Mouse (Mus musculus) frontal cortex, postnatal 10 days (tissue): ENCODE measurements around the gene Oprm1.
"Not testable (repeated sequence)": the region's sequence is repeated elsewhere in the genome, so short reads cannot be mapped to it uniquely, and the experiment has no call there.

Source experiments
- DNase-seq, 2 experiments: peaks; one replicate each; pipeline ENCODE4 v3.0.0; 2022; ENCODE audit warnings: low spot score in 2 of 2, mixed read lengths in 1 of 2

Gene Oprm1

DNA sequence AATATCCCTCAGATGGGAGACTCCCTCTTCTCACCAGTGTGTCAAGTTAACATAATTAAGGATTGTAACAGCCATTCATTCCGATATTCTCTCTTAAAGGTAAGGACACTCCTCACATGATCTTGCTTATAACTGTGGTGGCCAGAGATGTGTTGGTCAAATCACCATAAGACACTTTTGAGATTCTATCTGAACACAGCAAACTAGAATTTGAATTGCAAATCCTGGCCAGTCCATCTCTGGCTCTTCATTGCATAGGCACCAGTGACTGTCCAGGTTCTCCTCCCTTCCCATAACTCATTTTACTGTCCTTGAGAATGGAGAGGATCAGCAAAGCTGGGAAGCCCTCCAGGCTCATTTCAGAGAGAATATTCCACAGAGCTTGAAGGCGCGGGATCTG lies at the start of gene Oprm1:
Gene Oprm1, plus strand, starts transcription at position 301 of the 400 bp plus-strand sequence.
- DNase-seq = no peak

GRCm38 (mm10) chr10:6717181-6717948 lies 40.9 kb upstream of the Oprm1 start:
- no peak for DNase-seq

- no peak for DNase-seq
Observed at GRCm38 (mm10) chr10:6723765-6724164, 34.5 kb upstream of the Oprm1 start.

GRCm38 (mm10) chr10:6728469-6728868 lies 29.8 kb upstream of the Oprm1 start:
- DNase-seq = no peak

DNA sequence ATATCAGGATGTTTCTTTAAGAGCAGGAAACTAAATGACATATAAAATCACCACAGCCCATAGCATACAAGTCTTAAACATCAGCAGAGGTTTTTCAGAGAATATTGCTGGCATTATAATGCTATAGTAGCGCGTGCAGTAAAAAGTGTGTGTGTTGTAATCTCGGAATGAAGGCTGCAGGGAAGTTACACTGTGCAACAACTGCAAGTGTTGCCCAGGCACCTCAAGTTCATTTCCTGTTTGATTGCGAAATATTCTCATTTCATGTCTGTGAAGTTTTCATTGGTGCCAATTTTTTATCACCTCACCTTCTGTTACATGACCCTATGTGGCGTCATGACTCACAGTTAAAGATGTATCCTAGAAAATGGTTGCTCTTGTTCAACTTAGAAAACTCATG lies 4.9 kb upstream of the Oprm1 start:
- no peak for DNase-seq

- no peak for DNase-seq
Observed at GRCm38 (mm10) chr10:6761287-6761811, 3.0 kb downstream of the Oprm1 start, which contains the start of gene Gm10945. Gene Gm10945, minus strand, starts transcription at chr10:6761761.

DNA sequence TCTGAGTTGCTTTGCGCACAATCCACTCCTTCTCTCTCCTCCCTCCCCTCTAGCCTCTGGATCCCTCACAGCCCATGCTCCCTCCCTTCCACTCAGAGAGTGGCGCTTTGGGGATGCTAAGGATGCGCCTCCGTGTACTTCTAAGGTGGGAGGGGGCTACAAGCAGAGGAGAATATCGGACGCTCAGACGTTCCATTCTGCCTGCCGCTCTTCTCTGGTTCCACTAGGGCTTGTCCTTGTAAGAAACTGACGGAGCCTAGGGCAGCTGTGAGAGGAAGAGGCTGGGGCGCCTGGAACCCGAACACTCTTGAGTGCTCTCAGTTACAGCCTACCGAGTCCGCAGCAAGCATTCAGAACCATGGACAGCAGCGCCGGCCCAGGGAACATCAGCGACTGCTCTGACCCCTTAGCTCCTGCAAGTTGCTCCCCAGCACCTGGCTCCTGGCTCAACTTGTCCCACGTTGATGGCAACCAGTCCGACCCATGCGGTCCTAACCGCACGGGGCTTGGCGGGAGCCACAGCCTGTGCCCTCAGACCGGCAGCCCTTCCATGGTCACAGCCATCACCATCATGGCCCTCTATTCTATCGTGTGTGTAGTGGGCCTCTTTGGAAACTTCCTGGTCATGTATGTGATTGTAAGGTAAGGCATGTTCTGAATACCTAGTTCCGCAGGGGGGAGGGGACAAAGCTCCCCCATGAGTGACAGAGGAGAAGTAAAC lies 30.4 kb downstream of the Oprm1 start:
- DNase-seq = peak; percentile 4 to 20

DNA sequence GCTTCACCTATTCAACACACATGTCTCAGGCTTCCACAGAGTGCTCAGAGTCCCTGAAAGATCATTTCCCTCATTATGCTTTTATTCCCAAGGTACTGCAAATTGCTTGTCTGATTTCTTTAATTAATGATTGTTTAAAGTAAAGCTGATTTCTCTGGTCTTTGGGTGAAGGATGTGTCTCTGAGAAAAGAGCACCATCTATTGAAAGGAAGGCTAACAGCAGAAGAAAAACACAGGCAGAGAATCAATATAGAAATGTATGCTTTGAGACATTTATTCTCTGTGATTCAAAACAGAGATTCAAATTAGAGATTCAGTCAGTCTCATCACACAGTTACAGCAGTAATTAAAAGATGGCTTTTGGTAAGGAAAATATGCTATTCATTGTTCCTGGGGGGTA lies 31.9 kb downstream of the Oprm1 start:
- DNase-seq = no peak

DNA sequence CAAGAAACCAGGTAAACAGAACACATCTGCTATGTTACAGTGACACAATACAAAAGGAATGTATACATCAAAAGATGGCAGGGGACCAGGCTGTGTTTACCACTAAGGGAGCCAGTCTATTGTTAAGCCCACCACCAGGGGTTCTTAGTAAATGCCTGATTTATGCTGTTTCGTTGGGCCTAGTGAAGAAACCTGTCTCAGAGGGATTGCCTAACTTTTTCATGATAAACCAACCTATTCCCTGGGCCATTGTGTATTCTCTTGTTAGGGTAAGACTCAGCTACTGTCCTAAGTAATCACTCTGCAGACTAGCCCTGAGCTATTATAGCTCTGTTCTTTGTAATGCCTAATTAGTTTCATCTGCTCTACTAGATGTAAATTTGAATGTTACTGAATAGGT lies 62.3 kb downstream of the Oprm1 start:
- DNase-seq = no peak

- DNase-seq = no peak
Observed at GRCm38 (mm10) chr10:6842225-6842624, 83.9 kb downstream of the Oprm1 start.

DNA sequence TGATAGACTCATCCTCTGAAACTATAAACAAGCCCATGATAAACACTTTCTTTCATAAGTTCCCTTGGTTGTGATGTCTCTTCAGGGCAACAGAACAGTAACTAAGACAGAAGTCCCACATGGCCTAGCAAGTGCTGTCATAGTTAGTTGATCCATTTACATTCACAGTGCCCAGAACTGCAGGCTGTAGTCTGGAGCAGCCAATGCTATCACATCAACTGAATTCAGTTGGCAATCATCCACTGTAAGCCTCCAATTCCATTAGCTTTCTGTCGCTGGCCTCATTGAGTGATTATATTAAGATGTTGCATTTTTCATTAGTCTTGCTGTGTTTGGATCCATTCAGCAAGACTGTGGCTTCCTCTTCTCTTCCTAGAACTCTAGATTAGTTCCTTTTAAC lies 88.0 kb downstream of the Oprm1 start:
- DNase-seq = no peak

DNA sequence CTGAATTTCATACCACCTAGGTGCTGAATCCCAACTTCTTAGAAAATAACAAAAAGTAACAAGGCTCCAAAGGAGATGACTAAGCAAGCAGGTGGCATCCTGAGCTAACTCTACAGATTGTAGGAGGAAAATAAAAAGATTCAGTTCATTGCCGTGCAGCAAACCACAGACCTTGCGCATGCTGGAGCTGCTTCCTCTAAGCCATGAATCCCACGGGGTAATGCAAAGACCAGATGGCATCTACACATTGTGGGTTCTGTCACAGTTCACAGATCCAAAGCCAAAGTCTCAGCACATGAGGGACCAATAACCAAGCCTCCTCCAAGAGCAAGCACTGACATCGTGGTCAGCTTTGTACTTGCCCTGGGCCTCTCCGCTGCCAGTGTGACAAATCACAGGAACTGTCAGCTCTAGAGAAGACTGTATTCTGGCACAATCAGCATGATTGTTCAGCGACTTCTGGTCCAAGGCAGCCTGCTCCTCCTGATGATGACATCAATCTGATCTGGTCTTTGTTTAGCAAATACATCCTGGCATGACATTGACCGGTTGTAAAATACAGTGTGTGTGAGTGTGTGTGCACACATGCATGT lies 90.0 kb downstream of the Oprm1 start:
- no peak for DNase-seq

DNA sequence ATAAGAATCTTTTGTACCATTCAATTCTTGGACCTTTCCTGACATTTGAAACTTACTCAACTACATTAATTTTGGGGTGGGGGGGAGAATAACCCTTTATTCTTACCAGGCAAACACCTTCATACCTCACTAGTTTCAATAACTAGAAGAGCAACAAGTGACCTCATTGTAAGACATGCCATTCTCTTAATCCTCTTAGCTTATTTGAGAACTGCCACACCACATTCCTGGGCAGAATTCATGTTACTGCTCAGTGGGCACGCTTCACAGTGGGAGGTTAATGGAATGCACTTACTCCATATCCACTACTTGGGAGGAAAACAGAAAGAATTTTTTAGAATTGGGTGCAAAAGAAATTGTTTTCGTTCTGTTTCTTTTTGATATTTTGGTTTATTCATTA lies 90.5 kb downstream of the Oprm1 start:
- DNase-seq = no peak

- no peak for DNase-seq
Observed at GRCm38 (mm10) chr10:6855812-6856211, 97.5 kb downstream of the Oprm1 start.

DNA sequence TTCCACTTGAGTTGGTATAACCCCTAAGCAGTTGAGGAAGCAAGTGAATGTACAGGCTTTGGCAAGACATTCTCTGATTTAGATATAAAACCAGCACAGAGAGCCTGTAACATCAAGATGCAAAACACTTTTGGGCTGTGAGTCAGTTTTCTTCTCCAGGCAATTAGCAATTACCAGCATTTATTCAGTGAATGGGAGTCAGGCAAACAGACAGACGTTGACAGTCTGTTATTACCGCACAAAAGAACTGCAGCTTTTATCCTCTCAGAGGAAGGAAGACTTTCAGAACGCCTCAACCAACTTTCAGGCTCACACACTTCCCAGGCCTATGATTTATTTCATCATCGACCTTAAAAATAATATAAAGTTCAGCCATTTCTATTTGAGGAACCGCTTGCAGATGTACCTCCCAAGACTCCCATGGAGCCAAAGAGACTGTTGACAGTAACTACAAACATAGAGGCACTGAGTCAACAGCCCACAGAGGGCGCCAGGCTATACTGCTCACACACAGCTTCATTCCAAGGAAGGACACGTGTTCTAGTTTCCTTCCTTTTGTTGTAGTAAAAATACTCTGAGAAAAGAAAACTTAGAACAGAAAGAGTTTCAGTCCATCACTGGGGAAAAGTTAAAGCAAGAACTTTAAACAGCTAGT lies 113.2 kb downstream of the Oprm1 start:
- no peak for DNase-seq

GRCm38 (mm10) chr10:6873917-6874316 lies 115.6 kb downstream of the Oprm1 start:
- no peak for DNase-seq

GRCm38 (mm10) chr10:6878276-6878881 lies 120.1 kb downstream of the Oprm1 start:
- no peak for DNase-seq

- not testable (repeated sequence) for DNase-seq
Observed at GRCm38 (mm10) chr10:6882041-6882440, 123.7 kb downstream of the Oprm1 start.

GRCm38 (mm10) chr10:6885460-6885859 lies 127.2 kb downstream of the Oprm1 start:
- no peak for DNase-seq

- no peak for DNase-seq
Observed at GRCm38 (mm10) chr10:6889640-6890245, 131.4 kb downstream of the Oprm1 start.

DNA sequence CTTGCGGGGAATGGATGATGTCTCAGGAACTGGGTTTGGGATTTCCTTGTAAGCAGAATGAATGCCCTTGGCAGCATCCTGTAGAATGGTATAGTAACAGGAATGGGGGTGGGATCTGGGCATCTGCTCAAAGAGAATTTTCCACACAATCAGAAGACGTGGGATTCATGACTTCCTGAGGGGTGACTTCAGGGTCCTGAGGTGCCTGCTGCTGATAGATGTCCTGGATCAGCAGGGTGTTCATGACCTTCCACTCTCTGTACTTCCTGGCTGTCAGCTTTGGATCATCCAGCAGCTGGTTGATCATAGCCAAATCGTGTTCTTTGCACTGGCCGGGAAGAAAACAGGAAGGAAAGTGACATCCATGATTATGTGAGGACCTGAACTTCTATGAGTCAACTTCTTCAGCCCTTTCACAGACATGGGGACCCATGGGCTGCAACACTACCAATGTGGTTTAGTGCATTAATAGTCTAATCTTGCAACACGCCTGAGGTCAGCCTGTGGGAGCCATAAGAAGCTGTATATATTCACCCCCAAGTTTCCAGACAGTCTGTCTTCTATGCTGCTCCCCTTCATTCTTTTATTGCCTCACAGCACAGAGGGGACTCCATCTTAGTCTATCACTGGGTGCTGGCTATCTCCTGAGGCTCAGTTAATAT lies 132.2 kb downstream of the Oprm1 start:
- DNase-seq = no peak
